Mouse (Mus musculus): ENCODE data around the gene Mfsd6. TPM values are rescaled to one million over a fixed set of nuclear protein-coding genes. Genes with fewer than 3 reads are reported as not detected.
A peak's percentile ranks its signal among the peaks of the same experiment; 100 is the strongest.

Gene Mfsd6
- total and polyA plus RNA-seq, 3 experiments: 0.05 to 5.0 TPM; not detected in 1

DNA sequence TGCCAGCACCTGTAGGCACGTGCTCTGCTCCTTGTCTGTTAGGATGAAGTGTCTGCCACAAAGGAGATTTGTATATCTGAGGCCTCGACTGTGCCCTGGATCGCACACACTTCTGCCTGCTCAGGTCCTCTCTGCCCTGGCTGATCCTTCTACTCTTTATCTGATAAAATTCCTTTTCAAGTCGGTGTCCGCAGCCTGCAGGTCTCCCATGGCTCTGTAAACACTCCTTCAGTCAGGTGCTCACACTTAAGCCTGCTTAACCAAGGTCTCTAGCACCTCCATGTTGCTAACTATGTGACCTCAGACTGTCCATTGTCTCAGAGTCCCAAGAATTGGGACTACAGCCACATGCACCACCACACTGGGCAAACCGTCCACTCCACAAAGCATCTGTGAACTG lies 87.0 kb downstream of the Mfsd6 start:
- no peaks in the 10 kb centered on the region for H3K27me3 ChIP-seq (ENCODE audit: insufficient read depth, low read length)
- H3K4me1 ChIP-seq (ENCODE audit: insufficient read depth, low read depth, low read length): peaks cover 6% of the 10 kb centered on the region; the same call in 1 of the 2 replicates
- DNase-seq (ENCODE audit: low spot score): no peak
- H3K4me3 ChIP-seq (ENCODE audit: low read depth, low read length): no peak overlapping the region
- no peaks in the 10 kb centered on the region for H3K9me3 ChIP-seq (replicated peaks)
- no peak for ATAC-seq (ENCODE audit: extremely low read depth, insufficient number of reproducible peaks, low FRiP score, poor library complexity, severe bottlenecking)
- TF ChIP-seq CTCF (IDR thresholded peaks at IDR 0.05; ENCODE audit: low read depth, low read length): no peak
- no peak for TF ChIP-seq GATA1 (IDR thresholded peaks at IDR 0.05; ENCODE audit: borderline replicate concordance, low read length)
- no peak for TF ChIP-seq POLR2AphosphoS5 (IDR thresholded peaks at IDR 0.05; ENCODE audit: insufficient replicate concordance, low read depth, low read length)
- TF ChIP-seq TAL1 (conservative IDR thresholded peaks at IDR 0.05; ENCODE audit: low read depth, low read length): no peak
- TF ChIP-seq GATA2 (IDR thresholded peaks at IDR 0.05; ENCODE audit: borderline replicate concordance, low read depth, low read length): no peak
- peaks cover 47% of the 10 kb centered on the region for H3K36me3 ChIP-seq (replicated peaks)

DNA sequence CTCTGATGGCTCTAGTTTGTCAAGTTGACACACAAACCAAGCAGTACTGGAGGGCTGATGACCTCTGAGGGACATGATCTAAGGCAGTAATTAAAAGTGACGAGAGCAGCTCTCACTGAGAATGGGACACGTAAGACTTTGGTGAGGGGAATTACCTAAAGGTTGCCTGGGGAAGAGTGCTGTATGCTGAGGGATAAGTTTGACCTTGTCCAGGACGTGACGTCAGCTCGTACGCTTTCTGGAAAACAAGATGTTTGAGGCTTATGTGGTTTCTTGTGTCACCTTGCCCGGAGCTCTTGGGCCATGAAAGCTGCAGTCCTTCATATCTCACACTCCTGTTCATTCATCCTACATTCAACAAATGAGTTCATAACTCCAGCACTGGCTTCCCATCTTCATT lies 88.2 kb downstream of the Mfsd6 start:
- Histone ChIP-seq H3K36me3 (replicated peaks) (peaks cover 52% of the 10 kb centered on the region), H3K9me3 (replicated peaks) (no peaks in the 10 kb centered on the region), H3K4me3 (ENCODE audit: low read depth, low read length) (no peak overlapping the region), H3K4me1 (ENCODE audit: insufficient read depth, low read depth, low read length) (peaks cover 6% of the 10 kb centered on the region; the same call in 1 of the 2 replicates), H3K27me3 (ENCODE audit: insufficient read depth, low read length) (no peaks in the 10 kb centered on the region)
- DNase-seq (ENCODE audit: low spot score) (no peak), ATAC-seq (ENCODE audit: extremely low read depth, insufficient number of reproducible peaks, low FRiP score, poor library complexity, severe bottlenecking) (no peak)
- no peak for TF ChIP-seq TAL1 (conservative IDR thresholded peaks at IDR 0.05; ENCODE audit: low read depth, low read length)
- no peak for TF ChIP-seq CTCF (IDR thresholded peaks at IDR 0.05; ENCODE audit: low read depth, low read length)
- no peak for TF ChIP-seq POLR2AphosphoS5 (IDR thresholded peaks at IDR 0.05; ENCODE audit: insufficient replicate concordance, low read depth, low read length)
- TF ChIP-seq GATA2 (IDR thresholded peaks at IDR 0.05; ENCODE audit: borderline replicate concordance, low read depth, low read length): no peak
- no peak for TF ChIP-seq GATA1 (IDR thresholded peaks at IDR 0.05; ENCODE audit: borderline replicate concordance, low read length)

DNA sequence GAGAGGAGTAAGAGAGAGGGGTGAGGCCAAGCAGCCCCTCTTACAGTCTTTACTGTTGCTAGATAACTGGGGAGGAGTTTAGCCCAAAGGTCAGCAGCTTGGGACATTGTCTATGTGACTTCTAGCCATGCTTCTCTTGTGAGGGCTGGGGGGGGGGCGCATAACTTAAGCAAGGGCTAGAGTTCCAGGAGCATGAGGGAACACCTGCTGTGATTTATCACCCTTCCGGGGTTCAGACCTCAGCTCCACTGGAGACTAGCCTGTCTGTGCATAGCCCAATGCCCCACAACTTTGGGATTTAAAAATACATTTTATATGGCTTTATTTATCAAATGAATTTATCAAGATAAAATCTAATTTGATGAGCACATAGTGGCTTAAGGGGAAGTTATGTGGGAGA lies 89.2 kb downstream of the Mfsd6 start:
- no peak for DNase-seq (ENCODE audit: low spot score)
- TF ChIP-seq GATA2 (IDR thresholded peaks at IDR 0.05; ENCODE audit: borderline replicate concordance, low read depth, low read length): no peak
- TF ChIP-seq GATA1 (IDR thresholded peaks at IDR 0.05; ENCODE audit: borderline replicate concordance, low read length): no peak
- TF ChIP-seq CTCF (IDR thresholded peaks at IDR 0.05; ENCODE audit: low read depth, low read length): no peak
- TF ChIP-seq POLR2AphosphoS5 (IDR thresholded peaks at IDR 0.05; ENCODE audit: insufficient replicate concordance, low read depth, low read length): no peak
- TF ChIP-seq TAL1 (conservative IDR thresholded peaks at IDR 0.05; ENCODE audit: low read depth, low read length): no peak
- H3K4me3 ChIP-seq (ENCODE audit: low read depth, low read length): no peak overlapping the region
- H3K36me3 ChIP-seq (replicated peaks): peaks cover 53% of the 10 kb centered on the region
- no peaks in the 10 kb centered on the region for H3K9me3 ChIP-seq (replicated peaks)
- peaks cover 6% of the 10 kb centered on the region; the same call in 1 of the 2 replicates for H3K4me1 ChIP-seq (ENCODE audit: insufficient read depth, low read depth, low read length)
- no peaks in the 10 kb centered on the region for H3K27me3 ChIP-seq (ENCODE audit: insufficient read depth, low read length)
- no peak for ATAC-seq (ENCODE audit: extremely low read depth, insufficient number of reproducible peaks, low FRiP score, poor library complexity, severe bottlenecking)

DNA sequence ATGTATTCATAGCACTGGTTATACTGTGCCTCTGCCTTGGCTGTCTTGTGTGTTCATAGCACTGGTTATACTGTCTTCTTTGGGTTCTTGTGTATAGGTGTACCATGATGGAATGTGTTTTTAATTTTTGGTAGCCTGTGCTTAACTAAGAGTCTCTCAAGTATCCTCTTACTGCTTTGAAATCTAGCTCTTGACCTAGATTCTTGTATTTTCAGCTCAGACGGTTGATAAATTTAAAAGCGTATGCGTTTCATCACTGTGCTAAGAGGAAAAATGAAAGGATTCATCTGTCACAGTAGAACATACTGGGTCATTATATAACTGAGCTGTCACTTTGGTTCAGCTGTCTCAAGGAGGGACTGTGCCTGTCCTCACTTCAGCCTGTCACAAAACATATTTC lies 91.3 kb downstream of the Mfsd6 start:
- ATAC-seq (ENCODE audit: extremely low read depth, insufficient number of reproducible peaks, low FRiP score, poor library complexity, severe bottlenecking) (no peak), DNase-seq (ENCODE audit: low spot score) (no peak)
- H3K27me3 ChIP-seq (ENCODE audit: insufficient read depth, low read length): no peaks in the 10 kb centered on the region
- no peak overlapping the region for H3K4me3 ChIP-seq (ENCODE audit: low read depth, low read length)
- peaks cover 15% of the 10 kb centered on the region for H3K4me1 ChIP-seq (ENCODE audit: insufficient read depth, low read depth, low read length)
- no peaks in the 10 kb centered on the region for H3K9me3 ChIP-seq (replicated peaks)
- TF ChIP-seq GATA2 (IDR thresholded peaks at IDR 0.05; ENCODE audit: borderline replicate concordance, low read depth, low read length) (no peak), TAL1 (conservative IDR thresholded peaks at IDR 0.05; ENCODE audit: low read depth, low read length) (no peak), POLR2AphosphoS5 (IDR thresholded peaks at IDR 0.05; ENCODE audit: insufficient replicate concordance, low read depth, low read length) (no peak), CTCF (IDR thresholded peaks at IDR 0.05; ENCODE audit: low read depth, low read length) (no peak), GATA1 (IDR thresholded peaks at IDR 0.05; ENCODE audit: borderline replicate concordance, low read length) (no peak)
- peaks cover 52% of the 10 kb centered on the region for H3K36me3 ChIP-seq (replicated peaks)

DNA sequence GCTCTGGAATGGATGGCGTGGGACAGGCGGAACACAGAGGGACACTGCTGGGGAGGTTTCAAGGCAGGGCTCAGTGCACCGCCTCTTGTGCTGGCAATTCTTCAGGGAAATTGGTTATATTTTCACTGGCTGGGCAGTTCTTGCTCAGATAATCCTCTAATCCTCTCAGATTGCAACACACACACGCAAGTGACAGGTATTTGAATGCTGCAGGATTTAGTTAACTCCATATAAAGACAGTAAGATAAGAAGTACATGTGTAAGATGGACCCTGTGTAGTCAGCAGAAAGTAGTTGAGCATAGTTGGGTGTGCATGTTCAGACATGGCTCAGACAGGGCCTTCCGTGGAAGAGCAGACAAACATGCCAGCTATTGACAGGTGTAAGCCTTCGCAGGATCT lies 93.0 kb downstream of the Mfsd6 start:
- no peak for DNase-seq (ENCODE audit: low spot score)
- Histone ChIP-seq H3K4me3 (ENCODE audit: low read depth, low read length) (no peak overlapping the region), H3K36me3 (replicated peaks) (peaks cover 39% of the 10 kb centered on the region), H3K9me3 (replicated peaks) (no peaks in the 10 kb centered on the region), H3K27me3 (ENCODE audit: insufficient read depth, low read length) (no peaks in the 10 kb centered on the region), H3K4me1 (ENCODE audit: insufficient read depth, low read depth, low read length) (peaks cover 18% of the 10 kb centered on the region)
- ATAC-seq (ENCODE audit: extremely low read depth, insufficient number of reproducible peaks, low FRiP score, poor library complexity, severe bottlenecking): no peak
- TF ChIP-seq CTCF (IDR thresholded peaks at IDR 0.05; ENCODE audit: low read depth, low read length) (no peak), GATA1 (IDR thresholded peaks at IDR 0.05; ENCODE audit: borderline replicate concordance, low read length) (no peak), TAL1 (conservative IDR thresholded peaks at IDR 0.05; ENCODE audit: low read depth, low read length) (no peak), POLR2AphosphoS5 (IDR thresholded peaks at IDR 0.05; ENCODE audit: insufficient replicate concordance, low read depth, low read length) (no peak), GATA2 (IDR thresholded peaks at IDR 0.05; ENCODE audit: borderline replicate concordance, low read depth, low read length) (no peak)

DNA sequence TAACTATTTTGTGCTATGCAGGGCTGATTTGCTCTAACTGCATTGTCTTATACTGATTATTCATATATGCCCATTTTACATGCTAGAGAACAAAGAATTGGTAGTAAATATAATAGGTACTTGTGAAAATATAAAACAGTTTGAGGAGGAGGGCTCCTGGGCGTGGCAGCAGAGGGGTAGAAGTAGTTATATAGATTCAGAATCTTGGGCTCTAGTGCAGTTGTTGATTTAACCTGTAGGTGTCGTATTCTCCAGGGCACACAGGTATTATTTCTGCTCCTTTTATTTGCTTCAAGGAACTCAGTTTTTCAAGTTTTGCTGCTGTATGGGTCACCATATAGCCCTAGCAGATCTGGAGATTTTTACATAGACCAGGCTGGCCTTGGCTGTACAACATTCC lies 95.7 kb downstream of the Mfsd6 start:
- H3K9me3 ChIP-seq (replicated peaks): no peaks in the 10 kb centered on the region
- H3K4me1 ChIP-seq (ENCODE audit: insufficient read depth, low read depth, low read length): peaks cover 18% of the 10 kb centered on the region
- H3K4me3 ChIP-seq (ENCODE audit: low read depth, low read length): peak overlapping the region; percentile 84; the same call in 1 of the 2 replicates
- DNase-seq (ENCODE audit: low spot score): peak; percentile 25
- no peak for TF ChIP-seq TAL1 (conservative IDR thresholded peaks at IDR 0.05; ENCODE audit: low read depth, low read length)
- TF ChIP-seq CTCF (IDR thresholded peaks at IDR 0.05; ENCODE audit: low read depth, low read length): peak; percentile 19; the same call in 1 of the 2 replicates
- H3K36me3 ChIP-seq (replicated peaks): peaks cover 19% of the 10 kb centered on the region
- ATAC-seq (ENCODE audit: extremely low read depth, insufficient number of reproducible peaks, low FRiP score, poor library complexity, severe bottlenecking): no peak
- no peaks in the 10 kb centered on the region for H3K27me3 ChIP-seq (ENCODE audit: insufficient read depth, low read length)
